Mouse (Mus musculus) spleen, adult 2 months (tissue): ENCODE results near the gene Arih2. TPM values are rescaled to one million over a fixed set of nuclear protein-coding genes. Genes with fewer than 3 reads are reported as not detected.

Experiments used
- DNase-seq, 2 experiments: peaks; one replicate each; pipeline versions ENCODE4 v3.0.0 to v3.0.0-alpha.2; 2012 to 2021; ENCODE audit warnings: low spot score in 2 of 2, low read depth in 1 of 2
- H3K27ac ChIP-seq: fragments of 200-500 bp; 2 replicates; pipeline ENCODE4 v1.5.1; 2012; ENCODE audit warnings: low read length, inconsistent platforms; ENCODE audit not compliant: insufficient read depth
- H3K27me3 ChIP-seq: fragments of 200-500 bp; 2 replicates; pipeline ENCODE4 v1.6.1; 2012; ENCODE audit warnings: mild to moderate bottlenecking, moderate library complexity, low read length, inconsistent platforms; ENCODE audit not compliant: control insufficient read depth, insufficient read depth
- H3K36me3 ChIP-seq: fragments of 200-500 bp; 2 replicates; pipeline ENCODE4 v1.6.1; 2012; ENCODE audit warnings: mild to moderate bottlenecking, low read length, inconsistent platforms; ENCODE audit not compliant: control insufficient read depth, insufficient read depth
- H3K4me1 ChIP-seq: fragments of 200-500 bp; 2 replicates; pipeline ENCODE4 v1.6.1; 2011; ENCODE audit warnings: inconsistent platforms; ENCODE audit not compliant: control insufficient read depth, insufficient read depth, insufficient read length
- H3K4me3 ChIP-seq: fragments of 200-500 bp; 2 replicates; pipeline ENCODE4 v1.5.1; 2011; ENCODE audit warnings: mild to moderate bottlenecking, inconsistent platforms; ENCODE audit not compliant: insufficient read depth, insufficient read length; ENCODE audit errors: extremely low read depth
- CTCF ChIP-seq: fragments of 200-500 bp; IDR thresholded peaks from 2 replicates; pipeline ENCODE4 v1.5.1; 2011; ENCODE audit warnings: mild to moderate bottlenecking, inconsistent platforms; ENCODE audit not compliant: insufficient read depth, insufficient read length, insufficient replicate concordance; ENCODE audit errors: extremely low read depth
- POLR2A ChIP-seq: fragments of 200-500 bp; IDR thresholded peaks from 2 replicates; pipeline ENCODE4 v1.6.1; 2011; ENCODE audit warnings: low read depth, low read length, inconsistent platforms
- whole genome bisulfite sequencing: fragments of 180-500 bp; shearing (Covaris S2); methylation state at CpG from one replicate; pipeline ENCODE4 v1.1.7; 2018; 5-methylcytosine and 5-hydroxymethylcytosine counted together
- polyA plus RNA-seq: library from polyadenylated mRNA; depleted of rRNA; stranded (reverse); fragments of >200 nt; gene quantifications from 2 replicates; pipeline ENCODE4 v1.2.3, GENCODE M21; 2012

The Arih2 gene
- polyA plus RNA-seq, 1 experiment = 28.4 TPM

DNA sequence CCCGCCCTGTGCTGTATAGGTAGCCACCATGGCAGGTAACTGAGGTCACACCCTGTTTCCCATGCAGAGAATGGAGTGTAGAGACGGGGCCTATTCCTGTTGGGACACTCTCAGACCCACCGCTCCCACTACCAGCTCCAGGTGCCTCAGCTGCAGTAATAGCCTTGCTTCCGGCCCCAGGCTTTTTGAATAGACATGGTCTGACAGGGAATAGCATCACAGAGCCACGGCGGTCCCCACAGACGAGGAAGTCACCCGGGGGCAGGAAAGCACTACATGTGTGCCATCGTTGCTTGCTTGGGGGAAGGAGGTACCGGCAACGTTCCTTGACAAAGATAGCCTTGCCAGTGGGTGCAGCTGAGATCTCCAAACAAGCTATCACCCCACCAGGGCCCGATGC is 74.3 kb downstream of the Arih2 start:
- WGBS = 80% methylated on average over 12 of the region's 12 CpGs
- H3K27ac ChIP-seq = no peak overlapping the region
- H3K36me3 ChIP-seq = peaks cover 15% of the 10 kb centered on the region
- no peak for DNase-seq
- no peak overlapping the region for H3K4me3 ChIP-seq
- no peaks in the 10 kb centered on the region for H3K27me3 ChIP-seq
- H3K4me1 ChIP-seq = peaks cover 3% of the 10 kb centered on the region; the same call in 1 of the 2 replicates
- TF ChIP-seq CTCF (no peak), POLR2A (no peak)

DNA sequence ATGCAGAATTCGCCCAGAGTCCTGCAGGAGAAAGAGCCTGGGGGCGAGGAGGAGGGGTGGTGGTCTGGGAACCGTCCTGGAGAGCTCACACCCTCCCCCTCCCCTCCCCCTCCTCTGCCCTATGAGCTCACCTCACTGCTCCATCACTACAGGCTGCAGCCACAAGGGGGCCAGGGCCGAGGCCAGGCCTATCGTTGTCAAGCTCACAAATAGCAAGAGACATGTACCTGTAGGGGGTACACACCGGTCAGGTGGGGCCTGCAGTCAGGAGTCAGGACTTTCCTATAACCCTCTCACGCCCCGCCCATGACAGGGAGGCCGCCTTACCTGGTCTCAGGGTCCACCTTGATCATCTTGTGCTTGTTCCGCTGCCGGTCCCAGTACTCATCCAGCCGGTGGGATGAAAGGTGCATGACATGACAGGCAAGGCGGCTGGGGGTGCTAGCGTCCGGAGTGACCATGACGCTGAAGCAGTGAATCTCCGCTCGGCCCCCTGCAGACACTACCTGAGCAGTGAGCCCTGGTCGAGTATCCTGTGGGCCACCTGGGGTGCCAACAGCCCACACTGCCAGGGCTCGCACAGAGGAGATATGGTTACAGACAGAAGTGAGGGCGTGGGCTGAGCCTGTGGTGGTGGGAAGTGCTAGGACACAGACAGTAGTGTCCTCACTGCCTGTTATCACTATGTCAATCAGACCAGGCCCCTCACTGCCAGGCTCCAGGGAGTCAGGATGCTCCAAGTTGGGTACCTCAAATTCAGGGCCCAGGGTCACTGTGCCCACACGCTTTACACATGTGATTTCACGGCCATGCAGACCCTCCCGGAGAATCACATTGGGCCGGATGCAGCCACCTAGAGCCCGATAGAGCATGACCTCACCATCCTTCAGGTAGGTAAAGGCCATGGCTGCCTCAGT is 75.2 kb downstream of the Arih2 start:
- peaks cover 15% of the 10 kb centered on the region for H3K36me3 ChIP-seq
- no peaks in the 10 kb centered on the region for H3K27me3 ChIP-seq
- no peak for TF ChIP-seq POLR2A
- peak; percentile 56; the same call in 1 of the 2 replicates for TF ChIP-seq CTCF
- no peak overlapping the region for H3K27ac ChIP-seq
- 79% methylated on average over 26 of the region's 26 CpGs for WGBS
- no peak overlapping the region for H3K4me3 ChIP-seq
- DNase-seq = peak in 1 of 2 experiments; percentile 56
- peaks cover 3% of the 10 kb centered on the region; the same call in 1 of the 2 replicates for H3K4me1 ChIP-seq

DNA sequence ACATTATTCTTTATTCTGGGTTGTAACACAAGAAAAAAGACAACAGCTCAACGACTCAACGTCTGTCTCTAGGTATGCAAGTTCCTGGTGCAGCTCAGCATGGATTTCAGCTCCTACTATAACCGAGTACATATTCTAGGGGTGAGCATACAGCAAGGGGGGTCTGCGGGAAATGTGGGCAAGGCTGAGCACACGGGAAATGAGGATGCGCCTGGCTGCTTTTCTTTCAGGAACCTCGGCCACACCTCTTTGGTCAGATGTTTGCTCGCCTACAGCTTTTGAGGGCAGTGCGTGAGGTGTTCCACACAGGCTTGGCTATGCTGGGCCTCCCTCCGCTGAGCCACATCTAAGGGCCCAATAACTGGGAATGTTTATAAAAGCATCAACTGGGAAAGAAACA is 76.9 kb downstream of the Arih2 start:
- H3K4me1 ChIP-seq = peaks cover 9% of the 10 kb centered on the region; the same call in 1 of the 2 replicates
- H3K27me3 ChIP-seq = no peaks in the 10 kb centered on the region
- WGBS = 86% methylated on average over 10 of the region's 10 CpGs
- DNase-seq = no peak
- no peak for TF ChIP-seq POLR2A
- no peak for TF ChIP-seq CTCF
- peaks cover 15% of the 10 kb centered on the region for H3K36me3 ChIP-seq
- H3K27ac ChIP-seq = no peak overlapping the region
- no peak overlapping the region for H3K4me3 ChIP-seq

GRCm38 (mm10) chr9:108571401-108571973 is 77.7 kb downstream of the Arih2 start:
- Histone ChIP-seq H3K36me3 (peaks cover 15% of the 10 kb centered on the region), H3K4me3 (no peak overlapping the region), H3K4me1 (peaks cover 9% of the 10 kb centered on the region; the same call in 1 of the 2 replicates), H3K27ac (no peak overlapping the region), H3K27me3 (no peaks in the 10 kb centered on the region)
- 96% methylated on average over 16 of the region's 16 CpGs for WGBS
- TF ChIP-seq CTCF (no peak), POLR2A (no peak)
- DNase-seq = no peak

GRCm38 (mm10) chr9:108570207-108570896 is 78.8 kb downstream of the Arih2 start:
- Histone ChIP-seq H3K4me3 (peak overlapping the region; percentile 71), H3K27me3 (no peaks in the 10 kb centered on the region), H3K4me1 (peaks cover 15% of the 10 kb centered on the region), H3K27ac (peak overlapping the region; percentile 48), H3K36me3 (peaks cover 11% of the 10 kb centered on the region; the same call in 1 of the 2 replicates)
- 1% methylated on average over 40 of the region's 40 CpGs for WGBS
- DNase-seq = peak; percentile 64 to 86
- TF ChIP-seq POLR2A = no peak
- peak; percentile 76; the same call in 1 of the 2 replicates for TF ChIP-seq CTCF

DNA sequence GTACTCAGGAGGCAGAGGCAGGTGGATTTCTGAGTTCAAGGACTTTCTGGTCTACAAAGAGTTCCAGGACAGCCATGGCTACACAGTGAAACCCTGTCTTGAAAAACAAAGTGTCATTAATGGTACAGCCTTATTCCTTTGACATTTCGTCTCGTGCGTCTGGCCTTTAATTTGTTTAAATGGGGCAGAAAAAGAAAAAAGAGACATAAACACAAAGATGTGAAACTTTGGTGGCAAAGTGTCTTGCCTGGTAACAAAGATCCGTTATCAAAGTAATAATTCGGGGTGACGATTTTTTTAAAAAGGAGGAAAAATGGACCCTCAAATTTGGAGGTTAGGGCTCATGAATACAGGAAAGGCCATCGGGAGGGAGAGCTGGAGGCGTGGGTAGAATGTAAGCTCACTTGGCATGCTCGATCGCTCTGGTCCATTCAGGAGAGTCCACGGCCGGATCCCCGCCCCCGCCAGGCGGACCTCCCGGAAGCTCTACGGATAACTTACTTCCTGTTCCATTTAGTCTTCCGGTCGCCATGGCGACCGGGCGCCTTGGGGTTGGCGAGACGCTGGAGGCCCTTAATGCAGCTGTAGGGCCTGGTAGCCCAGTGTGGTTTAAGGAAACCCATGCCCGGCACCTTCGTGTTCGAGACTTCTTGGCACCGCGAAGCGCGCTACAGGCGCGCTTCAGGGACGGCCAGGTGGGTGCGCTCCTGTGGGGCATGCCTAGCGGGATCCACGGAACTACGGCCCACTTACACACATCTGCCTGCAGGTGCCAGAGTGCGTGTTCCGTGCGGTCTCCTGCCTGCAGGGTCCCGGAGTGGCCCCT is 79.6 kb downstream of the Arih2 start, which contains the start of gene Dalrd3:
Dalrd3 (plus strand) TSS at position 506 of the 826 bp plus-strand sequence.
- H3K4me1 ChIP-seq = peaks cover 15% of the 10 kb centered on the region
- no peak for TF ChIP-seq POLR2A
- TF ChIP-seq CTCF = 0 out of 2 replicates have a peak, but pooled peaks have one; percentile 0
- H3K4me3 ChIP-seq = peak within 1 kb of the TSS; percentile 71
- H3K36me3 ChIP-seq = peaks cover 11% of the 10 kb centered on the region; the same call in 1 of the 2 replicates
- peak; percentile 79 to 87 for DNase-seq
- no peaks in the 10 kb centered on the region for H3K27me3 ChIP-seq
- 1% methylated on average over 42 of the region's 42 CpGs for WGBS
- H3K27ac ChIP-seq = peak within 1 kb of the TSS; percentile 48
